Mouse (Mus musculus): ENCODE results near the gene Slc16a9. TPM values are rescaled to one million over a fixed set of nuclear protein-coding genes. Genes with fewer than 3 reads are reported as not detected.

Slc16a9 gene
- polyA plus RNA-seq, 1 experiment from 2014 or later, result 6.7 TPM

DNA sequence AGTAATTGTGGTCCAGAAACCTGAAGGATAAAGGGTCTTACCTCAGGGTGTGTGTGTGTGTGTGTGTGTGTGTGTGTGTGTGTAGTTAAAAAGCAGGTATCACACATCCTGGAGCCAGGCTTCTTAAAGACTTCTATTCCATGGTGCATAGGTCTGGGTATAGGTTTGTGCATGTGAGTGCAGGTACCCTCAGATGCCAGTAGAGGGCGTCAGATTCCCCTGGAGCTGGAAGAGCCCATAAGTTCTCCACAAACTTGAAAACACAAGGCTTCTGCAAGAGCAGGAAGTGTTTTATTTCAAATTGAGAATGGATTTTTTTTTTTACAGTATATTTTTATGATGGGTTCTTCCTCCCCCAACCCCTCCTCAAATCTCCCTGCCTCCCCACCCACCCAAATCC, 31.8 kb downstream of the Slc16a9 start:
- 60% methylated on average over 1 of the region's 1 CpGs for WGBS
- H3K4me3 ChIP-seq (replicated peaks; ENCODE audit: low read depth, low read length), result no peak overlapping the region

GRCm38 (mm10) chr10:70279349-70279748, 34.4 kb downstream of the Slc16a9 start:
- no peak for ATAC-seq (replicated peaks; ENCODE audit: low FRiP score, low read depth)
- no peaks in the 10 kb centered on the region for H3K9me3 ChIP-seq (replicated peaks; ENCODE audit: low read length)
- WGBS, result 80% methylated on average over 8 of the region's 8 CpGs

More for the DNA sequence above, 31.8 kb downstream of the Slc16a9 start:
- Histone ChIP-seq H3K9ac (ENCODE audit: low read depth, low read length) (no peak overlapping the region), H3K27me3 (ENCODE audit: insufficient read depth, low read length) (no peaks in the 10 kb centered on the region), H3K27ac (no peak overlapping the region), H3K4me2 (ENCODE audit: low read length) (no peak overlapping the region), H3K4me1 (replicated peaks; ENCODE audit: insufficient read depth, low read length) (no peaks in the 10 kb centered on the region), H3K9me3 (replicated peaks; ENCODE audit: low read length) (no peaks in the 10 kb centered on the region), H3K36me3 (ENCODE audit: insufficient read depth, low read length) (no peaks in the 10 kb centered on the region)
- DNase-seq (ENCODE audit: low spot score), result no peak
- ATAC-seq (replicated peaks; ENCODE audit: low FRiP score, low read depth), result no peak
- no peak; the same call in 1 of the 2 replicates for TF ChIP-seq CTCF (IDR thresholded peaks at IDR 0.05; ENCODE audit: low read depth)

DNA sequence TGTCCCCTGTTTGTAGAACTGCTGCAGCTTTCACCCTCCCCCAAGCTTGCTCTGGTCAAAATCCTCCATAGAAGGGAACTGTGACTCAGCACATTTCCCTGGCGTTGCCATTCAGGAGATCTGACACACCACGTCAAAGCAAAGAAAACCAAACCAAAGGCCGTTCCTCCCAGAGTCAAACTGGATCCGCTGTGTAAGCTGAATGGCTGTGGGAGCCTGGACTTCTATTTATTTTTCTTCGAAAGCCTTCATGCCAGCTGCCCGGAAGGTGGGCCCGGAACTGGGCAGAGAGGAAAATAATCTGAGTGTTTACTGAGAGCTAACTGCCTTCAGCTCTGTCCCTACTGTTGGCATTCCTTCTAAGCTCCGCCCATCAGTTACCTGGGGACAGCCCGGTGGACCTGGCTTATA, 42.9 kb downstream of the Slc16a9 start:
- Histone ChIP-seq H3K4me2 (ENCODE audit: low read length) (peak overlapping the region; percentile 39), H3K4me1 (replicated peaks; ENCODE audit: insufficient read depth, low read length) (0 out of 2 replicates have a peak, but pooled peaks cover 10% of the 10 kb centered on the region), H3K27me3 (ENCODE audit: insufficient read depth, low read length) (no peaks in the 10 kb centered on the region), H3K4me3 (replicated peaks; ENCODE audit: low read depth, low read length) (no peak overlapping the region), H3K27ac (0 out of 2 replicates have a peak overlapping the region, but pooled peaks have one; percentile 50), H3K9ac (ENCODE audit: low read depth, low read length) (no peak overlapping the region), H3K36me3 (ENCODE audit: insufficient read depth, low read length) (no peaks in the 10 kb centered on the region), H3K9me3 (replicated peaks; ENCODE audit: low read length) (no peaks in the 10 kb centered on the region)
- 23% methylated on average over 9 of the region's 9 CpGs for WGBS
- DNase-seq (ENCODE audit: low spot score), result peak; percentile 57
- ATAC-seq (replicated peaks; ENCODE audit: low FRiP score, low read depth), result peak; percentile 70; the same call in 1 of the 2 replicates
- TF ChIP-seq CTCF (IDR thresholded peaks at IDR 0.05; ENCODE audit: low read depth), result no peak

More at GRCm38 (mm10) chr10:70279349-70279748, 34.4 kb downstream of the Slc16a9 start:
- no peaks in the 10 kb centered on the region for H3K4me1 ChIP-seq (replicated peaks; ENCODE audit: insufficient read depth, low read length)
- H3K36me3 ChIP-seq (ENCODE audit: insufficient read depth, low read length), result no peaks in the 10 kb centered on the region
- H3K4me3 ChIP-seq (replicated peaks; ENCODE audit: low read depth, low read length), result no peak overlapping the region
- no peak overlapping the region for H3K9ac ChIP-seq (ENCODE audit: low read depth, low read length)
- no peak for DNase-seq (ENCODE audit: low spot score)
- peak; percentile 41; the same call in 1 of the 2 replicates for TF ChIP-seq CTCF (IDR thresholded peaks at IDR 0.05; ENCODE audit: low read depth)
- no peak overlapping the region for H3K4me2 ChIP-seq (ENCODE audit: low read length)
- no peak overlapping the region for H3K27ac ChIP-seq
- no peaks in the 10 kb centered on the region for H3K27me3 ChIP-seq (ENCODE audit: insufficient read depth, low read length)

GRCm38 (mm10) chr10:70288406-70289327, 43.8 kb downstream of the Slc16a9 start:
- Histone ChIP-seq H3K27ac (no peak overlapping the region), H3K4me1 (replicated peaks; ENCODE audit: insufficient read depth, low read length) (0 out of 2 replicates have a peak, but pooled peaks cover 10% of the 10 kb centered on the region), H3K36me3 (ENCODE audit: insufficient read depth, low read length) (no peaks in the 10 kb centered on the region), H3K4me3 (replicated peaks; ENCODE audit: low read depth, low read length) (no peak overlapping the region), H3K4me2 (ENCODE audit: low read length) (peak overlapping the region; percentile 39; the same call in 1 of the 2 replicates), H3K9me3 (replicated peaks; ENCODE audit: low read length) (no peaks in the 10 kb centered on the region), H3K27me3 (ENCODE audit: insufficient read depth, low read length) (no peaks in the 10 kb centered on the region), H3K9ac (ENCODE audit: low read depth, low read length) (no peak overlapping the region)
- no peak for TF ChIP-seq CTCF (IDR thresholded peaks at IDR 0.05; ENCODE audit: low read depth)
- no peak for ATAC-seq (replicated peaks; ENCODE audit: low FRiP score, low read depth)
- peak; percentile 40 for DNase-seq (ENCODE audit: low spot score)
- 39% methylated on average over 14 of the region's 14 CpGs for WGBS

- Histone ChIP-seq H3K9ac (ENCODE audit: low read depth, low read length) (no peak overlapping the region), H3K4me2 (ENCODE audit: low read length) (no peak overlapping the region), H3K27me3 (ENCODE audit: insufficient read depth, low read length) (no peaks in the 10 kb centered on the region), H3K36me3 (ENCODE audit: insufficient read depth, low read length) (no peaks in the 10 kb centered on the region), H3K9me3 (replicated peaks; ENCODE audit: low read length) (no peaks in the 10 kb centered on the region), H3K27ac (no peak overlapping the region), H3K4me3 (replicated peaks; ENCODE audit: low read depth, low read length) (no peak overlapping the region), H3K4me1 (replicated peaks; ENCODE audit: insufficient read depth, low read length) (peaks cover 19% of the 10 kb centered on the region)
- TF ChIP-seq CTCF (IDR thresholded peaks at IDR 0.05; ENCODE audit: low read depth), result no peak
- DNase-seq (ENCODE audit: low spot score), result peak; percentile 28
- no peak for ATAC-seq (replicated peaks; ENCODE audit: low FRiP score, low read depth)
- WGBS, result 20% methylated on average over 7 of the region's 7 CpGs
Observed at GRCm38 (mm10) chr10:70292014-70292413, 47.1 kb downstream of the Slc16a9 start.

DNA sequence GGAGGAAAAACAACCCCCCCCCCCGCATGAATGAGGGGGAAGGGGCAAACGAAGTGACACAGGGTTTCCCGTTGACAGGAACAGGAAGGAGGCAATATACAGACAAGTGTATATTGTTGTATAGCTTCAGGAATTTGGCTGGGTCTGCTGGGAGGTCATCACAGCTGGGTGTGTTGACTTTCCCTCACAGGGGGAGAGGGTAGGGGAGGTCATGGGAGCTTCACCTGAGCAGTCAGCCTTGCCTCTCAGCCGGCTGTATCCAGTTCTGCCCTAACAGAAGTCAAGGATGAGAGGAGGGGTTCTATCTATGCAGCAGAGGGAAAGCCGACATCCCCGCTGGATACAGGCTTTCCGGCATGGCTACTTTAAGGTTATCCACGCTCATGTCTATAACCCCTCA, 49.2 kb downstream of the Slc16a9 start:
- Histone ChIP-seq H3K9ac (ENCODE audit: low read depth, low read length) (no peak overlapping the region), H3K27ac (peak overlapping the region; percentile 57; the same call in 1 of the 2 replicates), H3K4me3 (replicated peaks; ENCODE audit: low read depth, low read length) (no peak overlapping the region), H3K4me2 (ENCODE audit: low read length) (no peak overlapping the region), H3K36me3 (ENCODE audit: insufficient read depth, low read length) (no peaks in the 10 kb centered on the region), H3K27me3 (ENCODE audit: insufficient read depth, low read length) (no peaks in the 10 kb centered on the region), H3K4me1 (replicated peaks; ENCODE audit: insufficient read depth, low read length) (peaks cover 11% of the 10 kb centered on the region), H3K9me3 (replicated peaks; ENCODE audit: low read length) (no peaks in the 10 kb centered on the region)
- ATAC-seq (replicated peaks; ENCODE audit: low FRiP score, low read depth) (peak; percentile 70), DNase-seq (ENCODE audit: low spot score) (peak; percentile 62)
- no peak for TF ChIP-seq CTCF (IDR thresholded peaks at IDR 0.05; ENCODE audit: low read depth)
- 18% methylated on average over 8 of the region's 8 CpGs for WGBS

Measured in kidney, postnatal 0 days (tissue).